Mouse (Mus musculus): ENCODE data around the gene Spsb1.
A peak's percentile ranks its signal among the peaks of the same experiment; 100 is the strongest.

Spsb1 gene

DNA sequence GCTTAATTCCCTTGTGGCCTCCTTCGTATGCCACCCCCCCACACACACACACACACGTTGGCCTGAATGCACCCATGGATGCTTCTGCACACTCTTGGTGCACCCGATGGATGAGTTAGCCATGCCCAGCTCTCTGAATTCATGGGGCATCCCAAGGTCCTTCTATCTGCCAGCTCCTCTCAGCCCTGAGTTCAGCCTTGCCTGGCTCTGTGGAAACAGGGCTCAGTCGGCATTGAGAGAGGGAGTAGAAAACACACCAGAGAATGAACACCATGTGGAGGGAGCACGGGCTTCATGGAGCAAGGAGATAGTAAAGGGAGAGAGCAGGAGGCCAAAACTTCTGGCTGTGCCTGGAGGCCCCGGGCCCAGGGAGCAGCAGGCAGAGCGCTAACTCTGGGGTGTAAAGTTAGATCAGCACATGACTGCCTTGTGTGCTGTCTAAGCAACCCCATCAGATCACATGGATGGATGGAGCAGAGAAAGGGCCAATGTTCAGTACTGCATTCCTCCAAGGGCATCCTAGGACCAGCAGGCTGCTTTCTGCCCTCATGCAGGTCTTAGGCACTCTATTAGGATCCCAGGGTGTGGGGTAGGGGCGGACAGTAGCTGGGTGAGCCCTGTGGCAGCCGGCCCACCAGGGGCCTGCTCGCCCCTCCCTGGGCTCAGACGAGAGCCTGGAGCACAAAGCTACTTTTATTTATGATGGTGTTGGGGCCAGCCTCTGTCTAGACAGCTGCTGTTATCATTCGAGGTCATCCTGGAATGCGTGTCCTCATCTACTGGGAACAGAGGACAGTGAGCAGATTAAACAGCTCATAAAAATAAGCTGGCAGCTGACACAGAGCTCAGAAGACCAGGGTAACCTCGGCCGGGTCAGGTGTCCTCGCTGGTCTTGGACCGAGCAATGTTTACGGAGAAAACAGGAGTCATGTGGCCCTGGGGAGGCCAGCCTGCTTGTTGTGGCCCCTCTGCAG is 68.3 kb downstream of the Spsb1 start:
- no peak for DNase-seq (ENCODE audit: extremely low spot score)

- DNase-seq (ENCODE audit: extremely low spot score): no peak
Measured at GRCm38 (mm10) chr4:149883990-149884389, 70.9 kb downstream of the Spsb1 start.

GRCm38 (mm10) chr4:149882139-149882916 is 72.5 kb downstream of the Spsb1 start:
- DNase-seq (ENCODE audit: extremely low spot score): no peak

GRCm38 (mm10) chr4:149880908-149881307 is 73.9 kb downstream of the Spsb1 start:
- no peak for DNase-seq (ENCODE audit: extremely low spot score)

- DNase-seq (ENCODE audit: extremely low spot score): no peak
Measured at GRCm38 (mm10) chr4:149879980-149880379, 74.9 kb downstream of the Spsb1 start.

DNA sequence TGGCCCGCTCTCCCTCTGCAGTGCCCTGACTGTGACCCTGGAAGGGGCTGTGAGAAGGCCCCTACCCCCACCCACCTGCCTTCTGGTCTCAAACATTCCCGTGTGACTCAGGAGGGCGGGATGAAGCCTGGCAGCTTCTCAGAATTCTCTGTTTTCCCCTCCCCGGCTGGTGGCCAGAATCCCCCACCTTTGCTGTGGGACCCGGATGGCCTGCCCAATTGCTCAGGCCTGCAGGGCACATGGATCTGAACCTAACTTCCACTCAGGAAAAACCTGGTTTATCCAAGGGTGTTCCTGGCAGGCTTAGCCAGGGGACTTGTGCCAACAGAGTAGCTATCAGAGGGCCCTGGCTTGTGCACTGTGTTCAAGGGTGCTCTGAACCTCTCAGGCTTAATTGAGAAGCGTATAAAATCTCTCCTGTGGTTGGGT is 76.8 kb downstream of the Spsb1 start:
- no peak for DNase-seq (ENCODE audit: extremely low spot score)

- DNase-seq (ENCODE audit: extremely low spot score): no peak
Measured at GRCm38 (mm10) chr4:149877202-149877601, 77.6 kb downstream of the Spsb1 start.

- DNase-seq (ENCODE audit: extremely low spot score): no peak
Measured at GRCm38 (mm10) chr4:149876761-149877160, 78.1 kb downstream of the Spsb1 start.

GRCm38 (mm10) chr4:149875986-149876501 is 78.8 kb downstream of the Spsb1 start:
- DNase-seq (ENCODE audit: extremely low spot score): no peak

DNA sequence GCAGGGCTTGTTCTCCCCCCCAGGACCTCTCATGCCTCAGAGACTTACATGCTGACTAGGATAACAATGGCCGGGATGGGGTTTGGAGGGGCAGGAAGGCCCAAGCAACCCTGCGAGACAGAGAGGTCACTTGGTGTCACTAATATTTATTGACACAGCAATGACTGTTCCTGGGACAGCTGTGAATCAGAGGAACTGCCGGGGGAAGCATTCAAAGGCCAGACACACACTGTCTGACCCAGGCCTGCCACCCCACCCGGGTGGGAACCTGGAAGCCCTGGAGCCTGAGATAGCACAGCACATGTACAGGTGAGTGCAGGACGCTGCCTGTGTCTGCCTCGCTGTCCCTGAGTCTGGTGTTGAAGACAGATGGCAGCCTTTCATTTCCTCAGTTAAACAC is 79.5 kb downstream of the Spsb1 start:
- peak; percentile 61 for DNase-seq (ENCODE audit: extremely low spot score)

DNA sequence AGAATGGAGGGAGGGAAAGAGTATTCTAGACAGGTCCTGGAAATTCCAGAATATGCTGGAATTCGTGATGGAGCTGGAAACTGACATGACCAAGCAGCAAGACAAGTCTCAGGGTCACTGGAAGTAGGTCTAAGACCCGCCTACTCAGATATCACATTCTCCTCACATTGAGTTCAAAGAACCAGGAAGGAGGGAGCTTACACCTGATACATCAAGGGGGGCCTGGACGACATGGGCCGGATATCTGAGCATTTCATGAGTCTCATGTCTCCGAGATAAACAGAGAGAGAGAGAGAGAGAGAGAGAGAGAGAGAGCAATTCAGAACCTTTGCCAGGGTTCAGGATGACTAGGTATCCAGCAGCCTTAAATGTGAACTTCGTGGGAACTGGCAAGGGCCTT is 82.6 kb downstream of the Spsb1 start:
- no peak for DNase-seq (ENCODE audit: extremely low spot score)

DNA sequence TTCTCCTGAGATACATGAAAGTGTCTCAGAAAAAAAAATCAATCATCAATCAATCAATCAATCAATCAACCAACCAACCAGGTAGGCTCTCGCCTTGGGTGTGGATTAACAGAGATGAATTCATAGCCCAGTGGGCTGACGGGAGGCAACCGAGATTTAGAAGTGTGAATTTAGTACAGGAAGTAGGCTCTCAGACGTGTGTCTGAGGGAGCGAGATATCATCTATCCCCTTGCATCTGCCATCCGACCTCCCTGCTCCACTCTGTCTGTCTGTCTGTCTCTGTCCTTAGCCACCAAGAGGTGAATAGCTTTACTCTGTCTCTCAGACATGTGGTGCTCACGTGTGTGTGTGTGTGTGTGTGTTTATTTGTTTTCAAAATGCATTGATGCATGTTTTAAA is 83.3 kb downstream of the Spsb1 start:
- no peak for DNase-seq (ENCODE audit: extremely low spot score)

GRCm38 (mm10) chr4:149871014-149871413 is 83.8 kb downstream of the Spsb1 start:
- DNase-seq (ENCODE audit: extremely low spot score): no peak

DNA sequence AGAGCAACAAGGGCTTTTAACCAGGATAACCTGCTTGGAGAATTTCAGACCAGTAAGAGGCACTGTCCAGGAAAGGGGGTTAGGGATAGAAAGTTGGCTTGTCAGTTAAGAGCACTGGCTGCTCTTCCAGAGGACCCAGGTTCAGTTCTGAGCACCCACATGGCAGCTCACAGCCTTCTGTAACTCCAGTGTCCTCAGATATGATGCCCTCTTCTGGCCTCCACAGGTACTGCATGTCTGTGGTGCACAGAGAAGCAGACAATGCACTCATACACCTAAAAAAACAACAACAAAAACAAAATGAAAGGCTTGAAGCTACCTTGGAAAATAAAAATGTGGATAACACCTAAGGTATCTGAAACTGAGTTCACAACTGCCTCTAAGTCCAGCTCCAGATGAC is 84.4 kb downstream of the Spsb1 start:
- DNase-seq (ENCODE audit: extremely low spot score): no peak

- no peak for DNase-seq (ENCODE audit: extremely low spot score)
Measured at GRCm38 (mm10) chr4:149868725-149869124, 86.1 kb downstream of the Spsb1 start.

DNA sequence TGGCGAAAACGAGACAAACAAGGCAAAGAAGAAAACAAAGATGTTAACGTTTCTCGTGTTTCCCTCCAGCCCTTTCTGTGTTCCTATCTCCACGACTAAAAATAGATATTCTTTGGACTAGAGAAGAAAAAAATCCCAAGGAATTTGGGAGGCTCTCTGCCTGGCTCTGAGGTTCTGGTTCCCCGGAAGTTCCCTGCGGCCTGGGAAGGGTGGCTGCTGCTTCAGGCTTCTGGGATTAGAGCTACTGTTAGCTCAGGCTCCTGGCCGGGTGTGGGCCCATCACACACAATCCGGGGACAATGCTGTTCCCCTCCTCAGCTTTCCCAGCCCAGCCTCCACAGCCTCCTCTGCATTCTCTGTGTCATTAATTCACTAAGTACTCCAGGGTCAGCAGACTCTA is 86.8 kb downstream of the Spsb1 start:
- no peak for DNase-seq (ENCODE audit: extremely low spot score)

- DNase-seq (ENCODE audit: extremely low spot score): no peak
Measured at GRCm38 (mm10) chr4:149867351-149867750, 87.5 kb downstream of the Spsb1 start.

GRCm38 (mm10) chr4:149864395-149864794 is 90.4 kb downstream of the Spsb1 start:
- no peak for DNase-seq (ENCODE audit: extremely low spot score)

- no peak for DNase-seq (ENCODE audit: extremely low spot score)
Measured at GRCm38 (mm10) chr4:149863522-149863921, 91.3 kb downstream of the Spsb1 start.

- no peak for DNase-seq (ENCODE audit: extremely low spot score)
Measured at GRCm38 (mm10) chr4:149860393-149860792, 94.5 kb downstream of the Spsb1 start.

- no peak for DNase-seq (ENCODE audit: extremely low spot score)
Measured at GRCm38 (mm10) chr4:149858584-149858983, 96.3 kb downstream of the Spsb1 start.

DNA sequence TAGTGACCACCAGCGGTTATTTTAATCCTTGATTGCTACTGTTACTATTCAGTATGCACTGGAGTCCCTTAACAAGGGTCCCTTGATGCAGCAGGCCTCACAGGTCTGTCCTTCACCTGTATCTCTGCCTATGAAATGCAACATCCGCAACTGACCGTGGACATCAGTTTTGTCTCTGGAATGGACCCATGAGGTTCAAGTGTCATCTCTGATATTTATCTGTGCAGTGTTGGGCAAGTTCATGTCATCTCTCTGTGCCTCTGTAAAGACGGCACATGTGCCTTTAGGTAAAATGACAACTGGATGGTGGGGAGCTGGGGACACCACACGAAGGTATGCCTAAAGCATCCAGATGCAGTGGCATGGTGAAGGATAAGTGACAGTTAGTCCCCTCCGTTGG is 96.7 kb downstream of the Spsb1 start:
- DNase-seq (ENCODE audit: extremely low spot score): no peak

- DNase-seq (ENCODE audit: extremely low spot score): no peak
Measured at GRCm38 (mm10) chr4:149857688-149858087, 97.2 kb downstream of the Spsb1 start.
